Mouse (Mus musculus): ENCODE measurements around the gene Usp15.

DNA sequence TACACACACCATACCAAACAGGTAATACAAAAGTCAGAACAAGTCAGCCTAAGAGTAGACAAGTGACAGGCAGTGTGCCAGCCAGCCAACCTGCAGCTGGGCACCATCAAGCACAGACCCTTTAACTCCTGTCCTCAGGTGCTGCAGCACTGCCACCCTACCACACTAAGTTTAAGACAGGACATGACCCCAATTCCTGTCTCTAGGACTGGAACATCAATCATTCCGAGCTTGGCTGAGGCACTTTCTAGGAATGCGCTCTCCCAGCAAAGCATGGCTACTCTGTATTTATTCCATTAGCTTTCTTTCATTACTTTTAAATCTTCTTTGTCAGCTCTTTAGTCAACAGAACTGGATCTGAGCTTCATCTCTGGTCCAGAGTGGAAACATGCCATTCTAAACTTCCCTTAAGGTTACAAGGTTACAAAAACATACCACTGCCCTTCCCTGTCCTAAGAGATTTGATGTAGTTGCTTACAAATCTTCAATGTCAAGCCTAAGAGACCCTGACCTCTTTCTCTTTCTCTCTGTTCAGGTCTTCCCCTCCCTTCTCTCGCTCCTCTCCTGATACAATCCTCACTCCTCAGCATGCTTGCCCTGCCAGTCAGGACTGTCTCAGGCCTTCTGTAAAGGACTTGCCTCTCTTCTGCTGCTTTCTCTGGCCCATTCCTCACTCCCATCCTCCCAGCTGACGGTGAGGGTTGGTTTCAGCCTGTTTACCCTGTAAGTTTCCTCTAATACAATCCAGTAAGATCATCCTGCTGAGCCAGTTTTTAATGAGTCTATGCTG is 48.6 kb downstream of the Usp15 start:
- TF ChIP-seq CTCF (IDR thresholded peaks at IDR 0.05; ENCODE audit: low read depth, low read length) (no peak), EP300 (IDR thresholded peaks at IDR 0.05; ENCODE audit: insufficient read depth, low read depth, low read length) (no peak)

Data from ES-Bruce4 (cell line).